In genomic region chr6:91076249-91076648, GRCm38 (mm10) we compare ENCODE assay signal across 9 mouse cellular contexts. TPM values are rescaled to one million over a fixed set of nuclear protein-coding genes. Genes with fewer than 3 reads are reported as not detected.
A peak's percentile ranks its signal among the peaks of the same experiment; 100 is the strongest.
DNase-seq lines count a peak whose midpoint lies in the region; ATAC-seq lines count a peak whose summit lies in the region.
"Had no signal": no experiment of that assay in that cellular context is flagged by ENCODE, and none has a peak within 500 bp of the region (broad histone marks: within the 10 kb centered on the region; RNA-seq: fewer than 3 reads in every experiment).

No protein-coding gene starts in this region.

- H3K4me3 ChIP-seq in embryonic facial prominence, embryonic 14.5 days (ENCODE audit: low read depth, low read length) = no peak overlapping the region
- no peak overlapping the region for H3K4me3 ChIP-seq in embryonic facial prominence, embryonic 10.5 days
- H3K4me3 ChIP-seq in lung, embryonic 16.5 days (ENCODE audit: low read length) = no peak overlapping the region

- no peak overlapping the region for H3K4me2 ChIP-seq in embryonic facial prominence, embryonic 14.5 days (ENCODE audit: low read depth, low read length)
- H3K4me2 ChIP-seq in lung, embryonic 16.5 days (ENCODE audit: low read depth, low read length) = no peak overlapping the region

- intact Hi-C loops in heart, postnatal 25 days (cut with DNase I) = loop anchor here (5.0 to 10.0 kb wide), 2 partner anchors 194 to 251 kb away; no protein-coding TSS in a partner anchor

- peak; percentile 92 for ATAC-seq in embryonic facial prominence, embryonic 14.5 days (ENCODE audit: low read depth)
- peak; percentile 43; the same call in 1 of the 2 replicates for ATAC-seq in lung, embryonic 16.5 days (ENCODE audit: low read depth)

- H3K9ac ChIP-seq in embryonic facial prominence, embryonic 14.5 days (ENCODE audit: low read depth, low read length) = no peak overlapping the region
- no peak overlapping the region for H3K9ac ChIP-seq in lung, embryonic 16.5 days (ENCODE audit: low read length)
- H3K9ac ChIP-seq: liver, embryonic 14.5 days had no signal

- no peaks in the 10 kb centered on the region for H3K36me3 ChIP-seq in embryonic facial prominence, embryonic 14.5 days (ENCODE audit: control insufficient read depth, insufficient read depth, low read length)
- peaks cover 42% of the 10 kb centered on the region for H3K36me3 ChIP-seq in embryonic facial prominence, embryonic 10.5 days (replicated peaks)
- peaks cover 7% of the 10 kb centered on the region for H3K36me3 ChIP-seq in lung, embryonic 16.5 days (ENCODE audit: control insufficient read depth, insufficient read depth, low read length)

- DNase-seq in embryonic facial prominence, embryonic 14.5 days (ENCODE audit: low spot score) = peak; percentile 82
- DNase-seq in embryonic facial prominence, embryonic 10.5 days (ENCODE audit: low spot score) = no peak
- peak; percentile 69 for DNase-seq in adrenal gland, postnatal 25 days
- DNase-seq in frontal cortex, postnatal 10 days (ENCODE audit: low spot score in 2 of 2) = peak; percentile 69 to 81
- peak; percentile 16 for DNase-seq in heart, postnatal 25 days (ENCODE audit: low spot score)
- no peak for DNase-seq in spleen, postnatal 14 days (ENCODE audit: low spot score in 2 of 2)
- DNase-seq in retina, postnatal 1 day = no peak

- peaks cover 8% of the 10 kb centered on the region for H3K4me1 ChIP-seq in embryonic facial prominence, embryonic 14.5 days (ENCODE audit: control insufficient read depth, insufficient read depth, low read length)
- no peaks in the 10 kb centered on the region for H3K4me1 ChIP-seq in embryonic facial prominence, embryonic 10.5 days
- no peaks in the 10 kb centered on the region for H3K4me1 ChIP-seq in lung, embryonic 16.5 days (replicated peaks; ENCODE audit: control insufficient read depth, insufficient read depth, low read length)

- no peaks in the 10 kb centered on the region for H3K9me3 ChIP-seq in embryonic facial prominence, embryonic 14.5 days (ENCODE audit: control insufficient read depth, low read length)
- no peaks in the 10 kb centered on the region for H3K9me3 ChIP-seq in embryonic facial prominence, embryonic 10.5 days
- H3K9me3 ChIP-seq in lung, embryonic 16.5 days (ENCODE audit: control insufficient read depth, low read length) = no peaks in the 10 kb centered on the region

- H3K27me3 ChIP-seq in embryonic facial prominence, embryonic 14.5 days (replicated peaks; ENCODE audit: control insufficient read depth, insufficient read depth, low read length) = no peaks in the 10 kb centered on the region
- no peaks in the 10 kb centered on the region for H3K27me3 ChIP-seq in embryonic facial prominence, embryonic 10.5 days (replicated peaks; ENCODE audit: low read depth, poor library complexity, severe bottlenecking)
- H3K27me3 ChIP-seq in lung, embryonic 16.5 days (ENCODE audit: control insufficient read depth, insufficient read depth, low read depth, low read length) = no peaks in the 10 kb centered on the region

- H3K27ac ChIP-seq in embryonic facial prominence, embryonic 14.5 days (replicated peaks; ENCODE audit: low read depth, low read length) = peak overlapping the region; percentile 48
- no peak overlapping the region for H3K27ac ChIP-seq in embryonic facial prominence, embryonic 10.5 days (replicated peaks)
- no peak overlapping the region for H3K27ac ChIP-seq in lung, embryonic 16.5 days (ENCODE audit: low read length)
- H3K27ac ChIP-seq: liver, embryonic 14.5 days had no signal

- 55% methylated on average over 9 of the region's 9 CpGs for WGBS in embryonic facial prominence, embryonic 14.5 days
- 88% methylated on average over 9 of the region's 9 CpGs for WGBS in embryonic facial prominence, embryonic 10.5 days
- WGBS in lung, embryonic 16.5 days = 74% methylated on average over 9 of the region's 9 CpGs

RNA-seq across cellular contexts. Expression of gene Nup210, which starts 40.4 kb away (rescaled TPM):
- 13.1 and 16.2 TPM in 2 replicates for polyA plus RNA-seq in embryonic facial prominence, embryonic 14.5 days (2014; fragmentation: Nextera tagmentation; extraction: Ambion mirVana)
- 15.8 and 17.3 TPM in 2 replicates for polyA plus RNA-seq in embryonic facial prominence, embryonic 10.5 days (2016; fragmentation: Nextera tagmentation; extraction: Ambion mirVana)
- total RNA-seq in adrenal gland, postnatal 25 days (2021) = 3.9 and 6.3 TPM in 2 replicates
- 1 to 10 TPM; 2.4 to 3.3 TPM for total RNA-seq in heart, postnatal 25 days (2021)
- 27.8 and 29.0 TPM in 2 replicates for polyA plus RNA-seq in lung, embryonic 16.5 days (2015; fragmentation: Nextera tagmentation; extraction: Ambion mirVana)

Comparison
In these comparisons a context has a peak if more than half of its experiments do, and no peak if none do; other contexts are left out.
1. DNase-seq: peak in embryonic facial prominence, embryonic 14.5 days (single experiment), adrenal gland, postnatal 25 days (single experiment), frontal cortex, postnatal 10 days (2 of 2) and heart, postnatal 25 days (single experiment); none in embryonic facial prominence, embryonic 10.5 days (single experiment), spleen, postnatal 14 days (0 of 2) and retina, postnatal 1 day (single experiment).